Mouse (Mus musculus): ENCODE results near the gene Ctcfl. TPM values are rescaled to one million over a fixed set of nuclear protein-coding genes. Genes with fewer than 3 reads are reported as not detected.

Gene Ctcfl
- total RNA-seq (2021): under 1 TPM; 0.08 to 0.11 TPM
- polyA plus RNA-seq (2012; rRNA removed): 0.06 TPM in 1 of 2 replicates, not detected in the other
- long read RNA-seq, partial matches to known transcripts: 0 of 1 reads
- long read RNA-seq, other reads (novel, unspliced or antisense): 1 of 1 reads

DNA sequence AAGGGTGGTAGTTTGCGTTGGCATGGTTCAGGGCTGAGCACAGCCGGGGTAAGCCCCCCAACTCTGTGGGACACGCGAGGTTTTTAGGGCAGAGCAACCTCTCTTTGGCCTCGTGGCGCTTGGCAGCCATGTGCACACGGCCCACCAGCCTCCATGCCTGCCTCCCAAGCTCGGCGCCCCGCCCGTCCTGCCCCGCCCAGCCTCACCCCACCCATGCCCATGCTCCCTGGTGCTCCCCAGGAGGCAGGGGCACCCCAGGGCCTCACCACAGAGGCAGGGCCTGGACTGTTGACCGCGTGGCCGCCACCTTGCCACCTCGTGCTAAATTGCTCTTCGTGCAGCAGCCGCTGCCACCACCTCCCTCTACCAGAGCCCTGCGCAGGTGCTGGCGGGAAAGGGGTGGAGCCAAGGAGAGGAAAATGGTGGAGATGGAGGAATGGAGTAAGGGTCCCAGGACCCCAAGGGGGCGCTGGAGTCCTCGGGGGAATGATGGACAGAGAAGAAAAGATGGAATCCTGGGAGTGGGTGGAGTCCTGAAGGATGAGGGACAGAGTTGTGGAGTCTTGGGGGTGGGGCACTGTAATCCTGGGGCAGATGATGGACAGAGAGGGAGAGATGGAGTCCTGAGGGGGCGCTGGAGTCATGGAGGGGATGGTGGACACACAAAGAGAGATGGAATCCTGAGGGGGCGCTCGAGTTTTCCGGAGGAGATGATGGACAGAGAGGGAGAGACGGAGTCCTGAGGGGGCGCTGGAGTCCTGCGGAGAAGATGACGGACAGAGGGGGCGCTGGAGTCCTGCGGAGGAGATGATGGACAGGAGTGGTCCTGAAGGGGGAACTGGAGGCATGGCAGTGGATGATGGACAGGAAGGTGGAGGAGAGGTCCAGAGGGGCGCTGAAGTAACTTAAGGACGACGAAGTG is at the start of gene Ctcfl:
TSS of gene Ctcfl (minus strand) at position 503 of the 922 bp plus-strand sequence.
- no peak for DNase-seq
- no peaks in the 10 kb centered on the region for H3K4me1 ChIP-seq (ENCODE audit: control insufficient read depth, insufficient read depth, low read length)
- 84% methylated on average over 35 of the region's 35 CpGs for WGBS
- H3K27me3 ChIP-seq (ENCODE audit: control insufficient read depth, insufficient read depth, low read length): no peaks in the 10 kb centered on the region
- H3K36me3 ChIP-seq (ENCODE audit: control insufficient read depth, insufficient read depth, low read length): no peaks in the 10 kb centered on the region
- H3K79me2 ChIP-seq (replicated peaks; ENCODE audit: control insufficient read depth, insufficient read depth, low read length): no peaks in the 10 kb centered on the region
- no peak within 1 kb of the TSS for H3K9ac ChIP-seq (ENCODE audit: low read depth, low read length)
- H3K27ac ChIP-seq: no peak within 1 kb of the TSS
- no peak within 1 kb of the TSS for H3K4me3 ChIP-seq
- TF ChIP-seq CTCF (IDR thresholded peaks at IDR 0.05) (no peak), POLR2A (IDR thresholded peaks at IDR 0.05; ENCODE audit: insufficient read depth, low read depth, low read length) (no peak), EP300 (IDR thresholded peaks at IDR 0.05; ENCODE audit: insufficient read depth, low read depth, low read length) (no peak)
- intact Hi-C loops (cut with DNase I): no loop called here

DNA sequence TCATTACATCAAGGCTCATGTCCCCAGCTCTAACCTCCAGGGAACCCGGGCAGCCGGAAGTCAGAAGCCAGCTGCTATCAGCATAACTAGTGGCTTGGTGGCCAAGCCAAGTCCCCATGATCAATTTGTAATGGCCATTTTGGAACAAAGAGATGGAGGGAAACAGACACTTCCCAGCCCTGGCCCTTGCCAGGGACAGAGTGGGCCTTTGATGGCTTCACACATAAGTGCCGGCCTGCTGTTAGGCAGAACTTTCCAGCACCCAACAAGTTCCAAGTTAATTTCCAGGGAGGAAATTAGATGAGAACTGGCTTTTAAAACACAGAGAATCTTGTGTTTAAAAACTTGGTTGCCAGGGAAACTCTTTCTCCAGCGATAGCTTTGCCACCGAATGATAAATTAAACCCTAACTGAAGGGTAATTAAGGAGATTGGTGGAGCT is 49.1 kb upstream of the Ctcfl start:
- no peaks in the 10 kb centered on the region for H3K79me2 ChIP-seq (replicated peaks; ENCODE audit: control insufficient read depth, insufficient read depth, low read length)
- H3K27me3 ChIP-seq (ENCODE audit: control insufficient read depth, insufficient read depth, low read length): no peaks in the 10 kb centered on the region
- no peaks in the 10 kb centered on the region for H3K36me3 ChIP-seq (ENCODE audit: control insufficient read depth, insufficient read depth, low read length)
- H3K9ac ChIP-seq (ENCODE audit: low read depth, low read length): no peak overlapping the region
- H3K27ac ChIP-seq: no peak overlapping the region
- WGBS: 62% methylated on average over 5 of the region's 5 CpGs
- intact Hi-C loops (cut with DNase I): no loop called here
- H3K4me1 ChIP-seq (ENCODE audit: control insufficient read depth, insufficient read depth, low read length): peaks cover 2% of the 10 kb centered on the region; the same call in 1 of the 2 replicates
- H3K4me3 ChIP-seq: no peak overlapping the region
- DNase-seq: peak; percentile 36 to 56
- no peak for TF ChIP-seq CTCF (IDR thresholded peaks at IDR 0.05)
- no peak for TF ChIP-seq POLR2A (IDR thresholded peaks at IDR 0.05; ENCODE audit: insufficient read depth, low read depth, low read length)
- TF ChIP-seq EP300 (IDR thresholded peaks at IDR 0.05; ENCODE audit: insufficient read depth, low read depth, low read length): no peak

DNA sequence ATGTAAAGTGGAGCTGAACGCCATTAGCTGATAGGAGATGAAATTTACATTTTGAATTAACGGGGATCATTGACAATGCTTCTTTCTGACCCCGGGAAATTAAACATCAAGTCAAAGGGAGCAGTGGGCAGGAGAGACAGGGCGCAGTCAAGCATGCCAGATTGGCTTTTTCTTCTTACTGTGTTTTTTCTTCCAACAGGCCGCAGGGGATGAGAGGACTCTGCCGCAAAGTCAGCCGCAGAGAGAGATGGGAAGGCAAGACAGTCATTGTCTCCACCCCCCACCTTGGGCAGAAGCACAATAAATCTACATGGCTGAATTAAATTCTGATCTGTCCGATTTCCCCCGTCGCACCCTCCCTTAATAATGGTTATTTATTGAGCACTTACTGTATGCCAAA is 46.0 kb upstream of the Ctcfl start:
- intact Hi-C loops (cut with DNase I): loop anchor here (2.0 kb wide), 1 partner anchor 19 kb away; no protein-coding TSS in a partner anchor
- Histone ChIP-seq H3K4me1 (ENCODE audit: control insufficient read depth, insufficient read depth, low read length) (no peaks in the 10 kb centered on the region), H3K4me3 (no peak overlapping the region), H3K27me3 (ENCODE audit: control insufficient read depth, insufficient read depth, low read length) (no peaks in the 10 kb centered on the region), H3K27ac (no peak overlapping the region), H3K36me3 (ENCODE audit: control insufficient read depth, insufficient read depth, low read length) (no peaks in the 10 kb centered on the region), H3K79me2 (replicated peaks; ENCODE audit: control insufficient read depth, insufficient read depth, low read length) (no peaks in the 10 kb centered on the region), H3K9ac (ENCODE audit: low read depth, low read length) (no peak overlapping the region)
- 88% methylated on average over 10 of the region's 10 CpGs for WGBS
- TF ChIP-seq EP300 (IDR thresholded peaks at IDR 0.05; ENCODE audit: insufficient read depth, low read depth, low read length) (no peak), POLR2A (IDR thresholded peaks at IDR 0.05; ENCODE audit: insufficient read depth, low read depth, low read length) (no peak), CTCF (IDR thresholded peaks at IDR 0.05) (no peak)
- DNase-seq: no peak

DNA sequence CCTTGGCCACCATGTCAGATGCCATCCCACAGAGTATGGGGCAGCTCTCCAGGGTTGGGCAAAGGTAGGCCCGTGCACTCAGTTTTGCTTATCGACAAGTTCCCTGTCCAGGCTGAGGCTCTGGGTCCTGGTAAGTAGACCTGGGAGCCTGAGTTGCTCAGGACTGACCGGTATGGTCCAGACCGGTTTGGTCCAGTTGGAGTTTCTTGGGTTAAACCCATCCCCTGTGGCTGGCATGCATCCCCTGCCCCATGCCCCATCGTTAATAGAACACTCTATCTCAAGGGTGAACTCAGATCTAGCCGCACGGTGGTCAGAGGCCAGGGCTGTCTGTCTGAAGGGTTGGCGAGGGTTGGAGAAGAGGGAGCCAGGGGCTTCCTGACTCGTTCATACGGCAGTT is 45.6 kb upstream of the Ctcfl start:
- 86% methylated on average over 10 of the region's 10 CpGs for WGBS
- intact Hi-C loops (cut with DNase I): loop anchor here (2.0 kb wide), 1 partner anchor 20 kb away; no protein-coding TSS in a partner anchor
- Histone ChIP-seq H3K9ac (ENCODE audit: low read depth, low read length) (no peak overlapping the region), H3K27ac (no peak overlapping the region), H3K79me2 (replicated peaks; ENCODE audit: control insufficient read depth, insufficient read depth, low read length) (no peaks in the 10 kb centered on the region), H3K36me3 (ENCODE audit: control insufficient read depth, insufficient read depth, low read length) (no peaks in the 10 kb centered on the region), H3K27me3 (ENCODE audit: control insufficient read depth, insufficient read depth, low read length) (no peaks in the 10 kb centered on the region), H3K4me3 (no peak overlapping the region), H3K4me1 (ENCODE audit: control insufficient read depth, insufficient read depth, low read length) (no peaks in the 10 kb centered on the region)
- no peak for TF ChIP-seq CTCF (IDR thresholded peaks at IDR 0.05)
- TF ChIP-seq EP300 (IDR thresholded peaks at IDR 0.05; ENCODE audit: insufficient read depth, low read depth, low read length): no peak
- TF ChIP-seq POLR2A (IDR thresholded peaks at IDR 0.05; ENCODE audit: insufficient read depth, low read depth, low read length): no peak
- no peak for DNase-seq

DNA sequence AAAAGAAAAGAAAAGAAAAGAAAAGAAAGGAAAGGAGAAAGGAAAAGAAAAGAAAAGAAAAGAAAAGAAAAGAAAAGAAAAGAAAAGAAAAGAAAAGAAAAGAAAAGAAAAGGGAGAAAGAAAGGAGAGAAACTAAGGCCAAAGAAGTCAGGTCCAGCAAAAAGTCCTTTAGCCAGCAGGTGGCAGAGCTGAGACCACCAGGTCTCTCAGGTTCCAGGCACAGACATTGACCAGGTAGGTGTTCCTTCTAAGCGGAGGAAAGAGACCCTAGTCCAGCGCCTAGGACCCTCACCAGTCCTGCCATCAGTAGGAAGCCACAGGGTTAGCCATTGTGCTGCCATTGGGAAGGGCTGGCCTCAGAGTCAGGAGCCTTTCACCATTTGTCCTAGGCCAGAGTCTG is 45.0 kb upstream of the Ctcfl start:
- no peak for TF ChIP-seq EP300 (IDR thresholded peaks at IDR 0.05; ENCODE audit: insufficient read depth, low read depth, low read length)
- TF ChIP-seq POLR2A (IDR thresholded peaks at IDR 0.05; ENCODE audit: insufficient read depth, low read depth, low read length): no peak
- TF ChIP-seq CTCF (IDR thresholded peaks at IDR 0.05): peak; percentile 75
- DNase-seq: peak in 1 of 2 experiments; percentile 49
- H3K4me1 ChIP-seq (ENCODE audit: control insufficient read depth, insufficient read depth, low read length): no peaks in the 10 kb centered on the region
- H3K36me3 ChIP-seq (ENCODE audit: control insufficient read depth, insufficient read depth, low read length): no peaks in the 10 kb centered on the region
- intact Hi-C loops (cut with DNase I): loop anchor here (2.0 kb wide), 1 partner anchor 20 kb away; no protein-coding TSS in a partner anchor
- H3K27ac ChIP-seq: no peak overlapping the region
- no peak overlapping the region for H3K9ac ChIP-seq (ENCODE audit: low read depth, low read length)
- H3K4me3 ChIP-seq: no peak overlapping the region
- H3K79me2 ChIP-seq (replicated peaks; ENCODE audit: control insufficient read depth, insufficient read depth, low read length): no peaks in the 10 kb centered on the region
- WGBS: 44% methylated on average over 2 of the region's 2 CpGs
- no peaks in the 10 kb centered on the region for H3K27me3 ChIP-seq (ENCODE audit: control insufficient read depth, insufficient read depth, low read length)

DNA sequence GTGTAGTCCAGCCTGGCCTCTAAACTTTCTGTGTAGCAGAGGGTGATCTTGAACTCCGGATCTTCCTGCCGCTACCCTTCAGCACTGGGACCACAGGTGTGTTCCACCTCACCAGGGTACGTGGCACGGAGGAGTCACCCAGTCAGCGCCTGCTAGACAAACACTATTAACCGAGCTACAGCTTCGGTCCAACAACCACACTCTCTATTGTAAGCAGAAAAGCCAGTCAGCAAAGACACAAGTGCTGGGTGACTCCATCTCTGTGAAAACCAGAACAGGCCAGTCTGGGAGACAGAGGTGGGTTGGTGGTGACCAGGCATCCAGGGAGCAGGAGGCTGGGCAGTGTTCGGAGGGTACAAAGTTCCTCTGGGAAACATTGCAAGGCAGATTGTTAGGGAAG is 44.1 kb upstream of the Ctcfl start:
- WGBS: 88% methylated on average over 8 of the region's 8 CpGs
- Histone ChIP-seq H3K4me3 (no peak overlapping the region), H3K27me3 (ENCODE audit: control insufficient read depth, insufficient read depth, low read length) (no peaks in the 10 kb centered on the region), H3K4me1 (ENCODE audit: control insufficient read depth, insufficient read depth, low read length) (no peaks in the 10 kb centered on the region), H3K79me2 (replicated peaks; ENCODE audit: control insufficient read depth, insufficient read depth, low read length) (no peaks in the 10 kb centered on the region), H3K9ac (ENCODE audit: low read depth, low read length) (no peak overlapping the region), H3K36me3 (ENCODE audit: control insufficient read depth, insufficient read depth, low read length) (no peaks in the 10 kb centered on the region), H3K27ac (no peak overlapping the region)
- TF ChIP-seq POLR2A (IDR thresholded peaks at IDR 0.05; ENCODE audit: insufficient read depth, low read depth, low read length) (no peak), EP300 (IDR thresholded peaks at IDR 0.05; ENCODE audit: insufficient read depth, low read depth, low read length) (no peak), CTCF (IDR thresholded peaks at IDR 0.05) (no peak)
- intact Hi-C loops (cut with DNase I): no loop called here
- no peak for DNase-seq

All from heart, adult 2 months (tissue).